Mouse (Mus musculus): ENCODE results near the gene Zfp42.

GRCm38 (mm10) chr8:43305676-43306075 lies 1.1 kb downstream of the Zfp42 start:
- TF ChIP-seq POLR2A (IDR thresholded peaks at IDR 0.05; ENCODE audit: borderline replicate concordance, insufficient read depth, low read length), result no peak
- TF ChIP-seq CTCF (IDR thresholded peaks at IDR 0.05; ENCODE audit: borderline replicate concordance, insufficient read depth, low read depth, low read length), result no peak

All from cerebellum, adult 2 months (tissue).